Mouse (Mus musculus): ENCODE data around the gene Far2. TPM values are rescaled to one million over a fixed set of nuclear protein-coding genes. Genes with fewer than 3 reads are reported as not detected.
"Not testable (repeated sequence)": the region's sequence is repeated elsewhere in the genome, so short reads cannot be mapped to it uniquely, and the experiment has no call there.

The Far2 gene
- polyA plus RNA-seq, 1 experiment from 2014 or later = 12.9 TPM

DNA sequence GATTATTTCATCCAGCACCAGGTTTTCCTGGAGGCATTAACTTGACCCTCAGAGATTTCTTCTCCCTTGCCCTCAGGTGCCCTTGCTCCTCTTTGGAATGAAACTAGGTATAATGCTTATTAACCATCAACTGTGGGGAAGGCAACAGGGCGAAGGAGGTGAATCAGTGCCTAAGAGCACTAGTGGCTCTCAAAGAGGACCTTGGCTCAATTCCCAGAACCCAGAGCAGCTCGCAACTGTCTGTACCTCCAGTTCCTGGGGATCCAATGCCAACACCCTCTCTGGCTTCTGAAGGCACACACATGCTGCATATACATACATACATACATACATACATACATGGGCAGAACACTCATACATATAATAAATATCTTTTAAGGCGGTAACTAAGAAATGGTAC lies 69.8 kb downstream of the Far2 start:
- H3K4me2 ChIP-seq = no peak overlapping the region
- peak overlapping the region; percentile 62 for H3K27ac ChIP-seq (ENCODE audit: low read depth)
- H3K4me3 ChIP-seq (ENCODE audit: low read depth, low read length) = no peak overlapping the region
- no peaks in the 10 kb centered on the region for H3K36me3 ChIP-seq (ENCODE audit: insufficient read depth)
- TF ChIP-seq CTCF (IDR thresholded peaks at IDR 0.05; ENCODE audit: low read depth) = no peak
- H3K9ac ChIP-seq = no peak overlapping the region
- ATAC-seq (ENCODE audit: insufficient read depth) (peak; percentile 54; the same call in 1 of the 2 replicates), DNase-seq (peak; percentile 54)
- no peaks in the 10 kb centered on the region for H3K27me3 ChIP-seq (ENCODE audit: insufficient read depth, low read length)
- 63% methylated on average over 3 of the region's 3 CpGs for WGBS
- no peaks in the 10 kb centered on the region for H3K9me3 ChIP-seq (ENCODE audit: low read depth, low read length)
- peaks cover 6% of the 10 kb centered on the region for H3K4me1 ChIP-seq (ENCODE audit: insufficient read depth)

DNA sequence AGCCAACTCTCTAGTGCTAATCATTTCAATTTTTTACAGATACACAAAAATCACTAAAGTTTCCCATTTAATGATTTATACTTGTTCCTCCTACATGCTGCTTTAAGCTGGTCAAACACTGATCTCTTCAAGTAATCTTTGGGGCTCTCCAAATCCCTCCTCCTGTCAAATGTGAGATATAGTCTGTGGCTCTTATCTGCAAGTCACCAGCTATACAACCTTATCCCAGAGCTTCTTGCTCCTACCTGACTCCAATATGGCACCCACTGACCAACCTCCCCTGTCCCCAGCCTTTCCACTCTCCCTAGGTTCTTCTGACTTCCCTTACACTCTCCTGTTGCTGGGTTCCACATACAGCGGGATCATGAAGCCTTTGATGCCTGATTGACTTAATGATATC lies 70.6 kb downstream of the Far2 start:
- H3K36me3 ChIP-seq (ENCODE audit: insufficient read depth) = no peaks in the 10 kb centered on the region
- TF ChIP-seq CTCF (IDR thresholded peaks at IDR 0.05; ENCODE audit: low read depth) = no peak
- H3K9ac ChIP-seq = no peak overlapping the region
- peaks cover 6% of the 10 kb centered on the region for H3K4me1 ChIP-seq (ENCODE audit: insufficient read depth)
- 90% methylated on average over 1 of the region's 1 CpGs for WGBS
- no peaks in the 10 kb centered on the region for H3K9me3 ChIP-seq (ENCODE audit: low read depth, low read length)
- ATAC-seq (ENCODE audit: insufficient read depth) (no peak), DNase-seq (no peak)
- no peak overlapping the region for H3K4me3 ChIP-seq (ENCODE audit: low read depth, low read length)
- H3K27me3 ChIP-seq (ENCODE audit: insufficient read depth, low read length) = no peaks in the 10 kb centered on the region
- H3K4me2 ChIP-seq = no peak overlapping the region
- H3K27ac ChIP-seq (ENCODE audit: low read depth) = no peak overlapping the region

DNA sequence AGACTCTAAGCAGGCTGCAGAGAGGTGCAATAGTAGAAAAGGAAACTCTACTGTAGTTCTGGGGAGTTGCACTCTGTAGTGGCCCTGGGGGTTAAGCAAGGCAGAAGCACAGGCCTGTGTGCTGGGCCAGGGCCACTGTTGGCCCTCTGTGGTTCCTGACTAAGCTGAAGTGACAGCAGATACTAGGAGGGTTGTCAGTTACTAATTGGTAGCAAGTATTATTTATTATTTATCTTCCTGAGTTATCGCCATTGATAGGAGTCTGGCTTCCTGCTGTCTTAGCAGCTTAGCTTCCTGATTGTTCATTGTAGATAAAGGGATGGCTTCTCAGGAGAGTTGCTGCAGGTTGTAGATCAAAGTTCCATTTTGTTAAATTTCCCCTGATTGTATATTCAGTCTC lies 73.6 kb downstream of the Far2 start:
- H3K4me3 ChIP-seq (ENCODE audit: low read depth, low read length) = no peak overlapping the region
- H3K9ac ChIP-seq = no peak overlapping the region
- ATAC-seq (ENCODE audit: insufficient read depth) (no peak), DNase-seq (no peak)
- peaks cover 6% of the 10 kb centered on the region for H3K4me1 ChIP-seq (ENCODE audit: insufficient read depth)
- H3K4me2 ChIP-seq = no peak overlapping the region
- no peaks in the 10 kb centered on the region for H3K27me3 ChIP-seq (ENCODE audit: insufficient read depth, low read length)
- TF ChIP-seq CTCF (IDR thresholded peaks at IDR 0.05; ENCODE audit: low read depth) = no peak
- H3K36me3 ChIP-seq (ENCODE audit: insufficient read depth) = no peaks in the 10 kb centered on the region
- 64% methylated on average over 1 of the region's 1 CpGs for WGBS
- H3K9me3 ChIP-seq (ENCODE audit: low read depth, low read length) = no peaks in the 10 kb centered on the region
- H3K27ac ChIP-seq (ENCODE audit: low read depth) = no peak overlapping the region

DNA sequence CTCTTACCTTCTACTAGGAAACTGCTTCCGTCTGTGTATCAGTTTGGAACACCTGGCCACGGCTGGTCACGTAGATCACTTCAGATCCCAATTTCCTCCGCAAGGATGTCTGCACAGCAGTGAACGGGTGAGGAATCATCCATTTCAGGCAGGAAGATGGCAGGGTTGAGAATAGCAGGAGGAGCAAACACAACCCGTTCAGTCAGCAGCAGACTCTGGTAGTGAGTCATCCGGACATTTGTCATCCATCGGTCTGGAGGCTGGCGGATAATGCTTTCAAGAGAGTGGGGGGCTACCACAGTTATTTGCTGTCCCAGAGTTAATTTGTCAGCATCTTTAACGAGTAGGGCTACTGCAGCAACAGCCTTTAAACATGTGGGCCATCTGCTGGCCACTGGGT lies 79.8 kb downstream of the Far2 start:
- H3K27me3 ChIP-seq (ENCODE audit: insufficient read depth, low read length); H3K4me3 ChIP-seq (ENCODE audit: low read depth, low read length); DNase-seq; H3K4me2 ChIP-seq; H3K36me3 ChIP-seq (ENCODE audit: insufficient read depth); ATAC-seq (ENCODE audit: insufficient read depth); H3K9ac ChIP-seq; H3K4me1 ChIP-seq (ENCODE audit: insufficient read depth); H3K9me3 ChIP-seq (ENCODE audit: low read depth, low read length); H3K27ac ChIP-seq (ENCODE audit: low read depth): not testable (repeated sequence)
- 44% methylated on average over 10 of the region's 10 CpGs for WGBS

DNA sequence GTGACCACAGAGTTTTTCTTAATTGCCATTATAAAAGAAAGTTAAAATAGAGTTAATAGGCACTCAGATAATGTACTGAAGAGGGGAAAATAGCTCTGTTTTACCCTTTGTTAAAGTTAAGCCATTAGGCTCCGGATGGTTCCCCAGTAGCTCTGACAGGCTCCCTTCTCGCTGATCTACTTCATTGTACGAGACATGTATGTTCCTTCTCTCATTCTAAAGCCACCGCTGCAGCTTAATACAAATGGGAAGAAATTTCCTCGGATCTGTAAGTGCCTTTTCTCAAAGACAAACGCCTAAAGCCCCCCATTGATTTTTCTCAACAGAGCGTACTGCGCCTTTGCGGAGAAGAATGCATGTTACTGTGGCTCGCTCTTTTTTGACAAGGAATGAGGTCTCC lies 85.3 kb downstream of the Far2 start:
- no peak overlapping the region for H3K4me3 ChIP-seq (ENCODE audit: low read depth, low read length)
- TF ChIP-seq CTCF (IDR thresholded peaks at IDR 0.05; ENCODE audit: low read depth) = no peak
- H3K36me3 ChIP-seq (ENCODE audit: insufficient read depth) = no peaks in the 10 kb centered on the region
- no peaks in the 10 kb centered on the region for H3K9me3 ChIP-seq (ENCODE audit: low read depth, low read length)
- no peaks in the 10 kb centered on the region for H3K27me3 ChIP-seq (ENCODE audit: insufficient read depth, low read length)
- no peak overlapping the region for H3K27ac ChIP-seq (ENCODE audit: low read depth)
- H3K9ac ChIP-seq = no peak overlapping the region
- 77% methylated on average over 10 of the region's 10 CpGs for WGBS
- no peaks in the 10 kb centered on the region for H3K4me1 ChIP-seq (ENCODE audit: insufficient read depth)
- no peak overlapping the region for H3K4me2 ChIP-seq
- ATAC-seq (ENCODE audit: insufficient read depth) (no peak), DNase-seq (no peak)

DNA sequence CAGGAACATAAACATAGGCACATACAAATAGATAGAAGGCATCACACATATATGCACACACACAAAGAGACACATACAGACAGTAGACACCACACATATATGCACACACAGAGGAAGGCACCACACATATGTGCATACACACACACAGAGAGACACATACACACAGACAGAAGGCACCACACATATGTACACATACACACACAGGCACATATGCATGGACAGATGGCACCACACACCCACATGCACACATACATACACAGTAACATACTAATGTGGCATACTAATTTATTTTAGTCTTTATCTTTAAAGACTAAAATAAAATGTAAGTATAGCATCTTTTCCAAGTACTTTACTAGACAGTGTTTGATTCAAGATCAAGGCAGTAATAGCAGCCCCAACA lies 86.5 kb downstream of the Far2 start:
- no peaks in the 10 kb centered on the region for H3K4me1 ChIP-seq (ENCODE audit: insufficient read depth)
- TF ChIP-seq CTCF (IDR thresholded peaks at IDR 0.05; ENCODE audit: low read depth) = no peak
- ATAC-seq (ENCODE audit: insufficient read depth) (no peak), DNase-seq (no peak)
- H3K27ac ChIP-seq (ENCODE audit: low read depth) = no peak overlapping the region
- H3K27me3 ChIP-seq (ENCODE audit: insufficient read depth, low read length) = no peaks in the 10 kb centered on the region
- no peaks in the 10 kb centered on the region for H3K9me3 ChIP-seq (ENCODE audit: low read depth, low read length)
- H3K4me2 ChIP-seq = no peak overlapping the region
- no peak overlapping the region for H3K4me3 ChIP-seq (ENCODE audit: low read depth, low read length)
- H3K36me3 ChIP-seq (ENCODE audit: insufficient read depth) = no peaks in the 10 kb centered on the region
- H3K9ac ChIP-seq = no peak overlapping the region

DNA sequence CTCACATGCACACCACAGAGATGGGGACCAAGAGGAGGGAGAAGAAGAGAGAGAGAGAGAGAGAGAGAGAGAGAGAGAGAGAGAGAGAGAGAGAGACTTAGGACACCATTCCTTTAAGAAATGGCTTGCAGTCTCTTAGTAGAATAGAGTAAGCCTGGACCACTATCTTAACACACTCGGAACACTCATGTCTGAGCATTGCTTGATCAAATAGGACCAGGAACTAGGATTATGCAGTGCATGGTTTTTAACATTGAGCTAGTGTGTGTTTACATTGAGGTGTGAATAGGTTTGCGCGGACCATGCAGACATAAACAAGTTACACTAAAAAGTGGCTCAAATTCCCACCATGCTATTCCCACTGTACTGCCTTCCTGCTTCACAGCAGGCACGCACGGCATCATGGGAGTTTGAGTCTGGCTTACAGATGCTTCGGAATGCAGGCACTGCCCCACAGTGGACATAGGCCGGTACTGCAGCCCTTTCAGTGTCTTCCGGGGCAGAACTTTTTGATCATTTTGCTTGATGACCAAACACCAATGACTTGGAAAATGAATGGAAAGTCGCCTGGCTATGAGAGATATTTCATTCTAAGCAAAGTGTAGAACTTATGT lies 88.8 kb downstream of the Far2 start:
- no peak overlapping the region for H3K9ac ChIP-seq
- no peaks in the 10 kb centered on the region for H3K4me1 ChIP-seq (ENCODE audit: insufficient read depth)
- WGBS = 26% methylated on average over 9 of the region's 9 CpGs
- peak; percentile 91 for DNase-seq
- H3K36me3 ChIP-seq (ENCODE audit: insufficient read depth) = no peaks in the 10 kb centered on the region
- no peaks in the 10 kb centered on the region for H3K9me3 ChIP-seq (ENCODE audit: low read depth, low read length)
- H3K4me2 ChIP-seq = no peak overlapping the region
- H3K27ac ChIP-seq (ENCODE audit: low read depth) = no peak overlapping the region
- H3K27me3 ChIP-seq (ENCODE audit: insufficient read depth, low read length) = no peaks in the 10 kb centered on the region
- peak; percentile 93 for TF ChIP-seq CTCF (IDR thresholded peaks at IDR 0.05; ENCODE audit: low read depth)
- ATAC-seq (ENCODE audit: insufficient read depth) = peak; percentile 87; the same call in 1 of the 2 replicates
- no peak overlapping the region for H3K4me3 ChIP-seq (ENCODE audit: low read depth, low read length)
